18 mouse cellular contexts compared by ENCODE assay signal in the genomic region with DNA sequence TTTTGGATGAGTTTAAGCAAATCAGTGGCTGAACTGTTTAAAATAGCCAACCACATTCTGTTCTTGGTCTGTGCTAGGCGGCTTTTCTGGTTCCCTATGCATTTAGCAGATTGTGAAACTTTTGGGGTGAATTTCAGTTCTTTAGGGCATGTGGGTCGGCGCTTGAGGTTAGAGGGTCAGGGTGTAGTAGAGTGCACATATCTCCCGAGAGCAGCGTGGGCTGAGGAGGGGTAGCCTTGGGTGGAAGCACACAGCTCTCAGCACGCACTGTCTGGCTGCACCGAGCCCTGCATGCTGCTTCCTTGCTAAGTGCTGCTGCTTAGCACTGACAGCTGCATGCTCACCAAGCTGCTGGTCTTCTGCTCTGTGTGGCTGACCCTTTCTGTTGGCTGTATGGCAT. TPM values are rescaled to one million over a fixed set of nuclear protein-coding genes. Genes with fewer than 3 reads are reported as not detected.
DNase-seq lines count a peak whose midpoint lies in the region; ATAC-seq and TF ChIP-seq lines count a peak whose summit lies in the region.
"Had no signal": no experiment of that assay in that cellular context is flagged by ENCODE, and none has a peak within 500 bp of the region (broad histone marks: within the 10 kb centered on the region; RNA-seq: fewer than 3 reads in every experiment).

No protein-coding gene starts in this region.

- no peak for TF ChIP-seq POLR2A in liver, adult 2 months (IDR thresholded peaks at IDR 0.05; ENCODE audit: extremely low read depth, insufficient read depth, low read length)

- TF ChIP-seq EP300 in heart, postnatal 0 days (IDR thresholded peaks at IDR 0.05; ENCODE audit: low read depth) = no peak

- H3K4me1 ChIP-seq in embryonic facial prominence, embryonic 13.5 days = peaks cover 55% of the 10 kb centered on the region
- H3K4me1 ChIP-seq in embryonic facial prominence, embryonic 10.5 days = peaks cover 41% of the 10 kb centered on the region
- H3K4me1 ChIP-seq in liver, adult 2 months (ENCODE audit: control insufficient read depth, insufficient read depth, low read length) = peaks cover 50% of the 10 kb centered on the region
- H3K4me1 ChIP-seq in heart, postnatal 0 days (ENCODE audit: control insufficient read depth, insufficient read depth) = peaks cover 68% of the 10 kb centered on the region

- 0 out of 2 replicates have a peak overlapping the region, but pooled peaks have one; percentile 6 for H3K9ac ChIP-seq in embryonic facial prominence, embryonic 13.5 days
- no peak overlapping the region for H3K9ac ChIP-seq in liver, adult 2 months (ENCODE audit: low read depth, low read length)
- H3K9ac ChIP-seq in heart, postnatal 0 days (replicated peaks; ENCODE audit: low read depth, low read length) = no peak overlapping the region
- H3K9ac ChIP-seq: forebrain, embryonic 12.5 days; lung, embryonic 14.5 days had no signal

- no peaks in the 10 kb centered on the region for H3K27me3 ChIP-seq in embryonic facial prominence, embryonic 13.5 days
- no peaks in the 10 kb centered on the region for H3K27me3 ChIP-seq in embryonic facial prominence, embryonic 10.5 days (replicated peaks; ENCODE audit: low read depth, poor library complexity, severe bottlenecking)
- H3K27me3 ChIP-seq in liver, adult 2 months (ENCODE audit: control insufficient read depth, insufficient read depth, low read length) = no peaks in the 10 kb centered on the region
- no peaks in the 10 kb centered on the region for H3K27me3 ChIP-seq in heart, postnatal 0 days (ENCODE audit: control insufficient read depth, insufficient read depth, low read length)
- H3K27me3 ChIP-seq: forebrain, embryonic 12.5 days; Patski had no signal

- 56% methylated on average over 7 of the region's 7 CpGs for WGBS in embryonic facial prominence, embryonic 13.5 days
- WGBS in embryonic facial prominence, embryonic 10.5 days = 65% methylated on average over 7 of the region's 7 CpGs
- 19% methylated on average over 7 of the region's 7 CpGs for WGBS in liver, adult 2 months
- 42% methylated on average over 7 of the region's 7 CpGs for WGBS in heart, postnatal 0 days

- H3K4me2 ChIP-seq in embryonic facial prominence, embryonic 13.5 days = no peak overlapping the region
- H3K4me2 ChIP-seq in heart, postnatal 0 days (ENCODE audit: low read depth, low read length) = no peak overlapping the region
- H3K4me2 ChIP-seq: forebrain, embryonic 12.5 days; lung, embryonic 14.5 days had no signal

- H3K79me2 ChIP-seq in liver, adult 2 months (ENCODE audit: control insufficient read depth, insufficient read depth, low read length) = peaks cover 43% of the 10 kb centered on the region; the same call in 1 of the 2 replicates

- no peak overlapping the region for H3K27ac ChIP-seq in embryonic facial prominence, embryonic 13.5 days
- H3K27ac ChIP-seq in embryonic facial prominence, embryonic 10.5 days (replicated peaks) = no peak overlapping the region
- peak overlapping the region; percentile 11 for H3K27ac ChIP-seq in liver, adult 2 months (replicated peaks; ENCODE audit: insufficient read depth, low read depth, low read length)
- H3K27ac ChIP-seq in heart, postnatal 0 days (ENCODE audit: low read depth) = peak overlapping the region; percentile 52; the same call in 1 of the 2 replicates
- H3K27ac ChIP-seq: forebrain, embryonic 12.5 days; midbrain, embryonic 10.5 days had no signal

- TF ChIP-seq CTCF in liver, adult 2 months (IDR thresholded peaks at IDR 0.05; ENCODE audit: low read depth, low read length) = no peak
- TF ChIP-seq CTCF in heart, postnatal 0 days (IDR thresholded peaks at IDR 0.05; ENCODE audit: low read depth) = no peak

- H3K36me3 ChIP-seq in embryonic facial prominence, embryonic 13.5 days = no peaks in the 10 kb centered on the region
- no peaks in the 10 kb centered on the region for H3K36me3 ChIP-seq in embryonic facial prominence, embryonic 10.5 days (replicated peaks)
- no peaks in the 10 kb centered on the region for H3K36me3 ChIP-seq in liver, adult 2 months (ENCODE audit: control insufficient read depth, insufficient read depth, low read length)
- H3K36me3 ChIP-seq in heart, postnatal 0 days (replicated peaks; ENCODE audit: control insufficient read depth, insufficient read depth, low read length) = no peaks in the 10 kb centered on the region
- H3K36me3 ChIP-seq: forebrain, embryonic 12.5 days; midbrain, embryonic 10.5 days had no signal

- no peak overlapping the region for H3K4me3 ChIP-seq in embryonic facial prominence, embryonic 13.5 days
- no peak overlapping the region for H3K4me3 ChIP-seq in embryonic facial prominence, embryonic 10.5 days
- no peak overlapping the region for H3K4me3 ChIP-seq in liver, adult 2 months (ENCODE audit: insufficient read depth, low read depth, low read length)
- no peak overlapping the region for H3K4me3 ChIP-seq in heart, postnatal 0 days (ENCODE audit: low read depth, low read length)
- H3K4me3 ChIP-seq: forebrain, embryonic 12.5 days; midbrain, embryonic 10.5 days had no signal

- DNase-seq in embryonic facial prominence, embryonic 10.5 days (ENCODE audit: low spot score) = no peak
- DNase-seq in liver, adult 2 months (ENCODE audit: extremely low read depth, low read depth, low spot score) = no peak
- no peak for DNase-seq in liver
- no peak for DNase-seq in heart, postnatal 0 days (ENCODE audit: low spot score)
- no peak for DNase-seq in testis, postnatal 10 days (ENCODE audit: low spot score)
- no peak for DNase-seq in frontal cortex, adult 2 months (ENCODE audit: extremely low spot score in 1 of 2, low spot score in 1 of 2)
- DNase-seq: cerebellum, adult 18-20 months; kidney, adult 11 months; kidney, postnatal 25 days; layer of hippocampus, adult 9-11 months; lung, embryonic 14.5 days; retina, postnatal 1 day had no signal

- H3K9me3 ChIP-seq in embryonic facial prominence, embryonic 13.5 days = no peaks in the 10 kb centered on the region
- H3K9me3 ChIP-seq in embryonic facial prominence, embryonic 10.5 days = no peaks in the 10 kb centered on the region
- H3K9me3 ChIP-seq in heart, postnatal 0 days (replicated peaks; ENCODE audit: control insufficient read depth, low read length) = no peaks in the 10 kb centered on the region
- H3K9me3 ChIP-seq: forebrain, embryonic 12.5 days; midbrain, embryonic 10.5 days had no signal

- no peak for ATAC-seq in embryonic facial prominence, embryonic 13.5 days (ENCODE audit: insufficient number of reproducible peaks, insufficient read depth, low FRiP score, low TSS enrichment, low read depth)
- ATAC-seq in heart, postnatal 0 days (ENCODE audit: insufficient read depth, low read depth) = no peak
- peak; percentile 70 for ATAC-seq in megakaryocyte progenitor cell, adult 5-6 weeks (replicated peaks; ENCODE audit: poor library complexity)
- ATAC-seq: hindbrain, embryonic 16.5 days; Patski had no signal

RNA-seq across cellular contexts. Expression of a gene that starts 18.5 kb away (rescaled TPM):
- polyA plus RNA-seq in embryonic facial prominence, embryonic 13.5 days (2015; fragmentation: Nextera tagmentation; extraction: Ambion mirVana) = 10.1 and 12.3 TPM in 2 replicates
- 3.5 and 3.7 TPM in 2 replicates for polyA plus RNA-seq in embryonic facial prominence, embryonic 10.5 days (2016; fragmentation: Nextera tagmentation; extraction: Ambion mirVana)
- 30.0 and 34.5 TPM in 2 replicates for total RNA-seq in liver, adult 2 months (2014; rRNA removed)
- polyA plus RNA-seq in liver, adult 2 months (2012; rRNA removed) = 19.5 and 22.8 TPM in 2 replicates
- 40.8 and 72.6 TPM in 2 replicates for total RNA-seq in heart, postnatal 0 days (2014; rRNA removed; ENCODE audit: low replicate concordance)
- 9.5 and 11.1 TPM in 2 replicates for polyA plus RNA-seq in heart, postnatal 0 days (2015; fragmentation: Nextera tagmentation; extraction: Ambion mirVana)
- 8.3 and 11.5 TPM in 2 replicates for total RNA-seq in megakaryocyte progenitor cell, adult 5-6 weeks (2015)
- total RNA-seq in megakaryocyte progenitor cell, adult 5-6 weeks (2017) = 11.9 and 14.8 TPM in 2 replicates
- 34.0 and 35.0 TPM in 2 replicates for polyA plus RNA-seq in frontal cortex, adult 2 months (2012; rRNA removed)

Comparison
In these comparisons a context has a peak if more than half of its experiments do, and no peak if none do; other contexts are left out.
1. H3K27ac ChIP-seq: peak in liver, adult 2 months (single experiment) and heart, postnatal 0 days (single experiment); none in embryonic facial prominence, embryonic 13.5 days (single experiment) and embryonic facial prominence, embryonic 10.5 days (single experiment).